Mouse (Mus musculus): ENCODE measurements around the gene Saa3. TPM values are rescaled to one million over a fixed set of nuclear protein-coding genes. Genes with fewer than 3 reads are reported as not detected.

The Saa3 gene
- polyA plus RNA-seq (2014; fragmentation: Illumina TruSeq; extraction: RNeasy Lipid Tissue Mini Kit (QIAGEN cat#74804); ENCODE audit: low read depth, low replicate concordance): not detected

GRCm38 (mm10) chr7:46715600-46715999 is at the start of gene Saa3:
Gene Saa3, minus strand, starts transcription at chr7:46715700.

GRCm38 (mm10) chr7:46751490-46751889 is 36.0 kb upstream of the Saa3 start, which contains the start of gene Saa2:
Gene Saa2, plus strand, starts transcription at chr7:46751790.

GRCm38 (mm10) chr7:46742880-46743279 is 27.4 kb upstream of the Saa3 start, which contains the start of gene Saa1:
Gene Saa1, minus strand, starts transcription at chr7:46742980.

GRCm38 (mm10) chr7:46732458-46732857 is 17.0 kb upstream of the Saa3 start, which contains the start of gene Saa4:
Gene Saa4, minus strand, starts transcription at chr7:46732603.

GRCm38 (mm10) chr7:46710390-46710844 is 5.1 kb downstream of the Saa3 start, which contains the start of gene Saal1:
Gene Saal1, minus strand, starts transcription at chr7:46710680.

GRCm38 (mm10) chr7:46672160-46672672 is 43.3 kb downstream of the Saa3 start, which contains the start of gene Tph1:
Gene Tph1, minus strand, starts transcription at chr7:46672537.

Other genes with a start within 250 kb of the Saa3 start
- 0.38 TPM for gene Sergef, start 75.9 kb downstream of the Saa3 start, polyA plus RNA-seq (2014; fragmentation: Illumina TruSeq; extraction: RNeasy Lipid Tissue Mini Kit (QIAGEN cat#74804); ENCODE audit: low read depth, low replicate concordance)
- 0.18 TPM for gene Tph1, start 43.2 kb downstream of the Saa3 start, polyA plus RNA-seq (2014; fragmentation: Illumina TruSeq; extraction: RNeasy Lipid Tissue Mini Kit (QIAGEN cat#74804); ENCODE audit: low read depth, low replicate concordance)
- 7.2 TPM for gene Saal1, start 5.0 kb downstream of the Saa3 start, polyA plus RNA-seq (2014; fragmentation: Illumina TruSeq; extraction: RNeasy Lipid Tissue Mini Kit (QIAGEN cat#74804); ENCODE audit: low read depth, low replicate concordance)
- gene Saa4, start 16.9 kb upstream of the Saa3 start, polyA plus RNA-seq (2014; fragmentation: Illumina TruSeq; extraction: RNeasy Lipid Tissue Mini Kit (QIAGEN cat#74804); ENCODE audit: low read depth, low replicate concordance): 0.25 TPM
- gene Saa1, start 27.3 kb upstream of the Saa3 start, polyA plus RNA-seq (2014; fragmentation: Illumina TruSeq; extraction: RNeasy Lipid Tissue Mini Kit (QIAGEN cat#74804); ENCODE audit: low read depth, low replicate concordance): 1.3 TPM
- gene Saa2, start 36.1 kb upstream of the Saa3 start, polyA plus RNA-seq (2014; fragmentation: Illumina TruSeq; extraction: RNeasy Lipid Tissue Mini Kit (QIAGEN cat#74804); ENCODE audit: low read depth, low replicate concordance): not detected
- gene Hps5, start 80.4 kb upstream of the Saa3 start, polyA plus RNA-seq (2014; fragmentation: Illumina TruSeq; extraction: RNeasy Lipid Tissue Mini Kit (QIAGEN cat#74804); ENCODE audit: low read depth, low replicate concordance): 23.2 TPM
- gene Gtf2h1, start 80.4 kb upstream of the Saa3 start, polyA plus RNA-seq (2014; fragmentation: Illumina TruSeq; extraction: RNeasy Lipid Tissue Mini Kit (QIAGEN cat#74804); ENCODE audit: low read depth, low replicate concordance): 238 TPM
- gene Ldha, start 125.8 kb upstream of the Saa3 start, polyA plus RNA-seq (2014; fragmentation: Illumina TruSeq; extraction: RNeasy Lipid Tissue Mini Kit (QIAGEN cat#74804); ENCODE audit: low read depth, low replicate concordance): 370 TPM
- 3,731 TPM for gene Ldhc, start 145.5 kb upstream of the Saa3 start, polyA plus RNA-seq (2014; fragmentation: Illumina TruSeq; extraction: RNeasy Lipid Tissue Mini Kit (QIAGEN cat#74804); ENCODE audit: low read depth, low replicate concordance)
- gene Tsg101, start 204.3 kb upstream of the Saa3 start, polyA plus RNA-seq (2014; fragmentation: Illumina TruSeq; extraction: RNeasy Lipid Tissue Mini Kit (QIAGEN cat#74804); ENCODE audit: low read depth, low replicate concordance): 180 TPM
- 15.7 TPM for gene Uevld, start 242.8 kb upstream of the Saa3 start, polyA plus RNA-seq (2014; fragmentation: Illumina TruSeq; extraction: RNeasy Lipid Tissue Mini Kit (QIAGEN cat#74804); ENCODE audit: low read depth, low replicate concordance)

Data from testis, adult 10 weeks (tissue).